Mouse (Mus musculus): ENCODE data around the gene Olfml2a.
"Not testable (repeated sequence)": the region's sequence is repeated elsewhere in the genome, so short reads cannot be mapped to it uniquely, and the experiment has no call there.

The Olfml2a gene

DNA sequence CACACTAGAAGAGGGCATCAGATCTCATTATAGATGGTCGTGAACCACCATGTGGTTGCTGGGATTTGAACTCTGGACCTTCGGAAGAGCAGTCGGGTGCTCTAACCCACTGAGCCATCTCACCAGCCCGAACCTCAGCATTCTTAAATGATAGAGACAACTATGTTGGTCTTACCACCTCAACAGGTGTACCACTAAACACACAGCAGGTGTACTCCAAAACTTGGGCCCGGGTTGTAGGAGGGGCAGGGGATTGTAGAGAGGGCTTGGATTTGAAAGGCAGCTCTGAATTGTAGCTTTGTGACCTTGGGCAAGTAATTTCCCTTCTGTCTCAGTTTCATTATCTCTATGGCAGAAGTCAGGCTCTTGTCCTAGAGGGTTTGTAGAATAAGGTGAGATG, 78.4 kb downstream of the Olfml2a start:
- in situ Hi-C loops (cut with MseI, MboI), result not testable (repeated sequence)

DNA sequence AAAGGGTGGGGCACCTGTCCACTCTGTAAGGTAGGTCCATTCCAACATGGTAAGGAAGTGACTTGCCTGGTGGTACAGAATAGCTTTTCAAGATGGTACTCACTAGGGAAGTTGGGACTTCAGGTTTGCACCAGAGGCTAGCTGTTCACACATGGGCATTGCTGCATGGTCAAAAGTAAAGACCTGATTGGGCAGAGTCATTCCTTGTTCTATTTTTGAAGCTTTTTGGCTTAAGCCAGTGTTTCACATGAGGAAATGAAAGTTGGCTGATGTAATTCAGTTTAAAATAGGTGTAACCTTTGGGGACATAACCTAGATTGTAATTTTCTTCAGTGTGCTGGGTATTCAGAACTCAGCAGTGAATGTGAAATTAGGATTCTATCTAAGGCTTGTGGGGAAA, 79.5 kb downstream of the Olfml2a start:
- in situ Hi-C loops (cut with MseI, MboI), result no loop called here

GRCm38 (mm10) chr2:39011971-39012370, 80.2 kb downstream of the Olfml2a start:
- in situ Hi-C loops (cut with MseI, MboI), result no loop called here

DNA sequence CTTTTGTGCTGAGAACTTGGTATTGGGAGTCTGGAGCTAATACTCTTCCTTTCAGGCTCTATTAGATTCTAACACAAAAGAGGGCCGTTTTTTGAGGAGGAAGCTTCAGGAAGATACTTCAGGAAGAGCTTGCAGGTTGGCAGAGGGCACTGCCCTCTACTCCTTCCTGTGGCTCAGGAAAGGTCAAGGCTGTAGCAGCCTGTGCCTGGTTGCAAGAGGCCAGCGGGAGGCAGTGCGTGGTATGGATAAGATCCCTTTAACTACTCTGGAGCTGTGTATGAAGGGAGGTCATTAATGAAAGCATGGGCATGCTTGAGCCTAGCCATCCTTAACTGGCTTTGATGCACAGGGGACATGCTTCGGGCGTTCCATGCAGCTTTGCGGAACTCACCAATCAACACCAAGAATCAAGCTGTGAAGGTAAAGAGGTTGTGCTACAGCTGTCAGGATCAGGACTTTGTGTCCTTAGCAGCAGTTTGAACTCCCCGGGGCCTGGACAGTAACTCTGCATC, 81.0 kb downstream of the Olfml2a start:
- in situ Hi-C loops (cut with MseI, MboI), result no loop called here

Data from mouse trophoblast stem cell (cell line).